Mouse (Mus musculus) MEL-GATA-1-ER (cell line): ENCODE measurements around the gene Nol10.

ENCODE experiments used
- DNase-seq: peaks from one replicate; pipeline ENCODE4 v3.0.0-alpha.2; 2012; ENCODE audit warnings: low read depth; ENCODE audit errors: extremely low read depth

The Nol10 gene

GRCm38 (mm10) chr12:17406825-17407224 is 58.6 kb downstream of the Nol10 start:
- no peak for DNase-seq

GRCm38 (mm10) chr12:17408312-17408711 is 60.1 kb downstream of the Nol10 start:
- DNase-seq: no peak

DNA sequence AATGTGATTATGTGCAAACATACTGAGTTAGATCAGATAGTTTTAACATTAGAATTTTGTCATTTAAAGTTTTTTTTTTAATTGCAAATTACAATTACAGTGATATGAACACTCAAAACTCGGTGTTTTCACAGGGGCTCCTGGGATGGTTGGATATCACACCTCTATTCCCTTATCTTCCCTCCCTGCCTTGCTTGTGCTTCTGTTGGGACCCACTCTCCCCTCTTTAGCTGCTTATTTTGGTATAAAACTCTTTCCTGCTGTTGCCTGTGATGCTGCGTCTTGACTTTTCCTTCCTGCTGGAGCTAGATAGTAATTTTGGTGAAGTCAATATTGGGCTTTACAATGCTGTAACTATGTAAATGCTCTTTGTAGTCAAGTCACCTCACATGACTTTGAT is 63.0 kb downstream of the Nol10 start:
- DNase-seq: peak; percentile 7

DNA sequence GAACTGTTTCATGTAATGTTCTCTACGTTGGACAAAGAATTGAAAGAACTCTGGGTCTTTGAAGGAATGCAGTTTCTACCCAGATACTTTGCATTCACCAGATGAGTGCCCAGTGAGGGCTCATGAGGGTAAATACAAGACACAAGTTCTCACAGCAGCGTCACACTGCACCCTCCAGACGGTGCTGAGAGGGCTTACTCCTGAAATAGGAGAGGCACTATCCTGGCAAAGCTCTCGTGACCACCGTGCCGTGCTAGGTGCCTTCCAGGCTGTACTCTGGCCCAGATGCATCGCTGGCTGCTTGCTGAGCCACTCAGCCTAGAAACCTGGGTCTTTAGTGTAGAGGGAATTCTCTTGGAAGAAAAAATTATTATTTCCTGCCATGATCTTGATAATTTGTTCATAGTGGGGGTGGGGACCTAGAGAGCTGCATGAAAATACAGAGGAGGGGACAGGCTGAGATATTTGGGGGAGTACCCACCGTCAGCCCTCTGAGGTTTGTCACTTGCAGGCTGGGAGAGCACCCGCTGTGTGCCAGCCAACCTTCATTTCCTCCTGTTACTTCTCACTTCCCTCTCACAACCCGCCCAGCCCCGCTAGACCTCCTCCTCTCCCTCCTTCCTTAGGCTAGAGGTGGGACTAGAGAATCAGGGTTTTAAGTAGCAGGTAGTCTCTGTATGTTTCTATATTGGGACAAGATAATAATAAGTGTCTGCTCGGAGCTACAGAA is 63.7 kb downstream of the Nol10 start:
- no peak for DNase-seq

DNA sequence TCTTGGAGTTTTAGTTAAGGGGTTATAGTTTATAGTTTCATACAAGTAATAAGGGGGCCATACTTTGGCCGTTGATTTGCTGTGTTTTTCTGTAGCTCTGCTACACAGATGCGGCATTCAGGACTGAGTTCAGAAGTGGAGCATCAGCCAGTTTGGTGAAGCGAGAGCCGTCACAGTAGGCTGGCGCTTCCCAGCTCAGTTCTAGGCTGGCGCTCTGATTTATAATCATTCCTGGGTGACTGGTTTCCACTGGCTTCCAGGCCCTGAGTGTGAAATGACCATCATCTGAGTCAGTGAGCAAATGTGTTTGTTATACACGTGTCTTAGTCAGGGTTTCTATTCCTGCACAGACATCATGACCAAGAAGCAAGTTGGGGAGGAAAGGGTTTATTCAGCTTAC is 66.5 kb downstream of the Nol10 start:
- no peak for DNase-seq

DNA sequence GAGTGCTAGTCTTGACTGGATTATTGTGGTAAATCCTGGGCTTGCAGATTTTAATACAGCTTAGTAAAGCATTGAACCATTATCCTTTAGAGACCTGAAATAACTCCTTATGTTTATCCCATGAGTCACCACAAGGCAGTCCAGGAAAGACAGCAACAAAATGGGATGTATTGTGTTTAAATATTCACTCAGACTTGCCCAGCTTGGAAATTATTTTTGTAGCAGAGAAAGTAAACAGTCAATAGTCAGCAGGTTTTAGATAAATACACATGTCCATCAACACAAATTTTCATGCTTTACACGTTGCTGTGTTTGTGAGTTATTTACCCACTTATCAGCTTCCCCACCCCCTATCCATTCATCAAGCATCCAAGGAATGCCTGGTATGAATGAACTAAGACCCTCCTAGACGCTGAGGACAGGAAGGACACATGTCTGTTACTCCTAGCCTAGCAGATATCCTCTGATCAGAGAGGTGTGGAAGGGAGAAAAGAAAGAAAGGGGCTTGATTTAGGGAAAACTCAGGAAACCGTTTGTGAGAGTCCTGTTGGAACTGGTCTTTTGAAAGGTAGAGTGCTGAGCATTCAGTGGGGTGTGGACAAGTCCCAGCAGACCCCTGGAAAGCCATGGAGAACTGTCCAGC is 72.0 kb downstream of the Nol10 start:
- DNase-seq: no peak

GRCm38 (mm10) chr12:17425254-17426169 is 77.3 kb downstream of the Nol10 start:
- DNase-seq: no peak

GRCm38 (mm10) chr12:17426735-17427134 is 78.5 kb downstream of the Nol10 start:
- DNase-seq: no peak

- DNase-seq: no peak
Measured at GRCm38 (mm10) chr12:17430578-17430977, 82.3 kb downstream of the Nol10 start.

GRCm38 (mm10) chr12:17431166-17431565 is 82.9 kb downstream of the Nol10 start:
- no peak for DNase-seq

- no peak for DNase-seq
Measured at GRCm38 (mm10) chr12:17431812-17432332, 83.6 kb downstream of the Nol10 start.

DNA sequence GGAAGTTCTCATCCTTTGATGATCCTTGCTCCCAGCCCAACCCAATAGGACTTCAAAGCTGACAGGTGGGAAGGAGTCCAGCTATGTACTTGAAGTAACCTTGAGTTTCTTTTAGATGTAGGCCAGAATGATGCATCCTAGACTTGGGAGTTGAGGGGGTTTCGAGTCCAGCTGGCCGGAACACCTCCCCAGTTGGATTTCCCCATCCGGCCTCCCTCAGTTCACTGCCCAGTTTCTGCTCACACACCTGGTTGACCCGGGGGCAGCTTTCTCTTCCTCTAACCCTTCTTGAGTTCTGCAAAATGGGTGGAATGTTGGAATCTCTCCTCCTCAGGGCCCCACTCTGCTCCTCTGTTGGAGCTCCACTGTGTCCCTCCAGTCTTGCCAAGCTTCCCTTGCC is 85.5 kb downstream of the Nol10 start:
- DNase-seq: no peak

- DNase-seq: no peak
Measured at GRCm38 (mm10) chr12:17436471-17436870, 88.2 kb downstream of the Nol10 start.

DNA sequence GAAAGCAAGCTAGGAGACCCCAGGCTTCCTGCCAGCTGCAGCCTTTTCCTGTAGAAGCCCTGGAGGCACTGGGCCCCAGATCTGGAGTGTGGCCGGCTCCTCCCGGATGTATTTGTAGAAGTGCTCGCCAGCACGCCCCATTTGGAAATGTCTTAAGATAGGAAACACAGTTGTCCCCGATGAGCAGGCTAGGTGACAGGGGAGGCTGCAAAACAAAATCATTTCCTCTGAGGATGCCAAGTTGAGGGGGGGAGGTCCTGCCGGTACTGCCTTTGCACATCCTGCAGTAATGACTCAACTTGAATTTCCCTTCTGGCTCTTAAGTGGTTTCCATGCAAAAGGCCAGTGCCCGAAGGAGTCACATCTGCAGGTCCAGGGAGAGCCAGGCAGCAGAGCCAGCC is 92.0 kb downstream of the Nol10 start:
- DNase-seq: no peak

DNA sequence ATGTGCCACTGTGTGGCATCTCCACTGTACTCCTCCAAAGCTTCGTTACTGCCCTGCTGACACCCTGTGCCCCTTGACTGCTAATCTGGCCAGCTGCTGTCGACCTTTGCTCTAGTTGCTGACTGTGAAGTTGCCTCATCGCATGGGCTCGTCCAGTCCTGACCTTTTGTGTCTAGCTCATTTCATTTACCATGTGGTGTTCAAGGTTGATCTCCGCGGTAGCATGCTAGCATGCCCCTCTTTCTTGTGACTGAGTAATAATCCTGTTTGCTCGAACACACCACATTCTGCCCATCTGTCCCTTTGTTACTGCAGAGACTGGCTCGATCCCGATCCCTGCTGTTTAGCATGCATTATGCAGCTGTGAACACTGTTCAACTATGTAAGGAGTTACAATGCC is 93.2 kb downstream of the Nol10 start:
- no peak for DNase-seq

- no peak for DNase-seq
Measured at GRCm38 (mm10) chr12:17444406-17444805, 96.1 kb downstream of the Nol10 start.

DNA sequence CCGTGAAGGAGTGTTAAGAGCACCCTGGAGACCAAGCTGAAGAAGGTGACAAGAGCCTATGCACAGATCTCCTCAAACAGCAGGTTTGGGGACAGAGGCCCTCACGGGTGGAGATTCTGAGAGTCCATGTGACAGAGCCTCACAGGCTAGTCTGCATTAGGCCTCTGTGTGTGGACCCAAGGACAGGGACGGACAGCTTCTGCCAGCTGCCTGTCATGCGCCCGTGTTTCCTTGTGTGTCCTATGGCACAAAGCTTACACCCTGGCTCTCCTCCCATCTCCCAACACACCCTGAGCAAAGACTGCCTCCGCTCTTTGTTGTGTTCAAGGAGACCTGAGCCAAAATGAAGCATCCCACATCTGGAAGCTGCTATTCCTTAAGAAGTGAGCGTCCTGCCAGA is 97.0 kb downstream of the Nol10 start:
- DNase-seq: no peak

DNA sequence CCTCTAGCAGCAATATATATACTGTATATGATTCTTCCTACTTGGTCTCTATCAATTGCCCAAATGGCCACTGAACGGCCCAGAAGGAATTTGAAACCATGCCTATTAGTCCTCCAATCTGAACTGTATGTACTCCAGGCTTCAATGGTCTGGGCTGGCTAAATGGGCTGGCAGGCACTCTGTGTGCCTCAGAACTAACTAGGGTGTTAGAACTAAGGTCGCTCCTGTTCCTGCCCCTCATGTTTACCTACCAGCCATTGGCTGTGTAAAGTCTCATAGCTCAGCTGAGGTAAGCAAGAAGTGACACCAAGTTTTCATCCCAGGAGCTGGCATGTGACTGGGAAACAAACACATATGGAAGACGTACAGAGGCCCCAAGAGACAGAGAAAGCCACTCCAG is 100.5 kb downstream of the Nol10 start:
- DNase-seq: no peak

GRCm38 (mm10) chr12:17449661-17450091 is 101.4 kb downstream of the Nol10 start:
- no peak for DNase-seq

GRCm38 (mm10) chr12:17450503-17450902 is 102.2 kb downstream of the Nol10 start:
- DNase-seq: peak; percentile 64

DNA sequence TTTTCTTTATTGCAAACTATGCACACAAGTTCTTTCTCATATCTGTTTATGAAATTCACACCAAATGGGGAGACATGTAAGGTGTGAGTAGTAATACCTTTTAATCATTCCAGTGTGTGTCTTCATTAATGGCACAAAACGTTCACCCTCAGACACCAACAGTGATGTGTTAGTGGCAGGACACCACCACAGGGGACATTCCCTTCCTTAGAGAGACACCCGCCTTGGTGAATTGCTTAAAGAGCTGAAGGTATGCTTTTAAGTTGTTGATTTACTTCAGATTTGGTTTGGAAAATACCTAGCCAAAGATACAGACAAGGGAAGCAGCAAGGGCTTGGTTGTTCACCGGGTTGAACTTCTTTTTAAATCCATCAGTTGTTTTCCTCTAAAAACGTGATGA is 102.7 kb downstream of the Nol10 start:
- no peak for DNase-seq

- DNase-seq: no peak
Measured at GRCm38 (mm10) chr12:17452273-17452672, 104.0 kb downstream of the Nol10 start.
